Mouse (Mus musculus): Measurements from ENCODE around the gene Fgfbp3. TPM values are rescaled to one million over a fixed set of nuclear protein-coding genes. Genes with fewer than 3 reads are reported as not detected.

The Fgfbp3 gene
- polyA plus RNA-seq, 1 experiment = 4.9 TPM

DNA sequence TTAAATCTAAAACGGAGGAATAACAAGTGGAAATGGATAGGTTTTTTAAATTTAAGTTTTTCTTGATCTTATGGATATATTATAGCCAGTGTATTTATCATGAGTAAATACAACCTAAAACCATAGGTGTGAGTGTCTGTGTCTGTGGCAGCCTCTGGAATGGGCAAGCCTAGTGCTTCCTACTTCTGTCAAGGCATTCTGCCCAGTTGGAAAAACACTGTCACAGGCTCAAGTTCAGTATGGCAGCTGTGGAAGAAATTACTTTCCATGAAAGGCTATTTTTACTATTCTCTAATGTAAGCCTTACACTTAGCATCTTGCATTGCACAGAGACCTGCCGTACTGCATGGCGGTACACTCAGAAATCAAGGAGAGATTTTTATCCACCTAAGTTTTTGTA is 27.7 kb downstream of the Fgfbp3 start:
- 92% methylated on average over 3 of the region's 3 CpGs for WGBS

GRCm38 (mm10) chr19:36887706-36888105 is 31.7 kb downstream of the Fgfbp3 start:
- TF ChIP-seq CTCF (IDR thresholded peaks at IDR 0.05; ENCODE audit: extremely low read depth, insufficient read length, insufficient replicate concordance, low read depth, low read length) = no peak
- no peak for TF ChIP-seq POLR2A (IDR thresholded peaks at IDR 0.05; ENCODE audit: low read depth, low read length)
- no peak overlapping the region for H3K4me3 ChIP-seq (ENCODE audit: low read depth, low read length)
- H3K27ac ChIP-seq (ENCODE audit: insufficient read depth, low read depth, low read length) = no peak overlapping the region
- H3K27me3 ChIP-seq (ENCODE audit: control insufficient read depth, insufficient read depth, low read length) = no peaks in the 10 kb centered on the region
- H3K4me1 ChIP-seq (ENCODE audit: control insufficient read depth, insufficient read depth, insufficient read length, low read length) = no peaks in the 10 kb centered on the region
- H3K36me3 ChIP-seq (ENCODE audit: control insufficient read depth, insufficient read depth, low read length) = peaks cover 70% of the 10 kb centered on the region
- WGBS = 85% methylated on average over 3 of the region's 3 CpGs

More for the DNA sequence above, 27.7 kb downstream of the Fgfbp3 start:
- Histone ChIP-seq H3K27me3 (ENCODE audit: control insufficient read depth, insufficient read depth, low read length) (no peaks in the 10 kb centered on the region), H3K27ac (ENCODE audit: insufficient read depth, low read depth, low read length) (no peak overlapping the region), H3K4me3 (ENCODE audit: low read depth, low read length) (no peak overlapping the region), H3K36me3 (ENCODE audit: control insufficient read depth, insufficient read depth, low read length) (peaks cover 48% of the 10 kb centered on the region), H3K4me1 (ENCODE audit: control insufficient read depth, insufficient read depth, insufficient read length, low read length) (no peaks in the 10 kb centered on the region)
- TF ChIP-seq POLR2A (IDR thresholded peaks at IDR 0.05; ENCODE audit: low read depth, low read length) (no peak), CTCF (IDR thresholded peaks at IDR 0.05; ENCODE audit: extremely low read depth, insufficient read length, insufficient replicate concordance, low read depth, low read length) (no peak)

- no peak overlapping the region for H3K27ac ChIP-seq (ENCODE audit: insufficient read depth, low read depth, low read length)
- no peak for TF ChIP-seq POLR2A (IDR thresholded peaks at IDR 0.05; ENCODE audit: low read depth, low read length)
- H3K36me3 ChIP-seq (ENCODE audit: control insufficient read depth, insufficient read depth, low read length) = peaks cover 72% of the 10 kb centered on the region
- WGBS = 90% methylated on average over 2 of the region's 2 CpGs
- H3K27me3 ChIP-seq (ENCODE audit: control insufficient read depth, insufficient read depth, low read length) = no peaks in the 10 kb centered on the region
- H3K4me1 ChIP-seq (ENCODE audit: control insufficient read depth, insufficient read depth, insufficient read length, low read length) = no peaks in the 10 kb centered on the region
- H3K4me3 ChIP-seq (ENCODE audit: low read depth, low read length) = no peak overlapping the region
These were observed 33.1 kb downstream of the Fgfbp3 start for GRCm38 (mm10) chr19:36886316-36886715.

DNA sequence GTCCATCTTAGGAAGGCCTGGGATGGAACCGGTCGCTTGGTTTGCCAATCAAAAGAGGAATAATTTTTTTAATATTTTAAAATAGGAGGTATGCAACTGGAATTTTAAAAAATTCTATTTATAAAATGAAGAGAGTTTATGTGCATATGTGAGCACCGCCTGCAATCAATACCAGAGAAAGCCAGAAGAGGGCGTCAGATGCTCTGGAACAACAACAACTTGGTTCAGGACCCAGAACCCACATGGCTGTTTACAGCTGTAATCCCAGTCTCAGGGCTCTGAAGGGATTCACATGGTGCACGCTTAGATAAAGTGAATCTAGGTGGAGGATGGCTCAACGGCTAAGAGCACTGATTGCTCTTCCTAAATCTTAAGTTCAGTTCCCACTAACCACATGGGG is 36.3 kb downstream of the Fgfbp3 start:
- Histone ChIP-seq H3K36me3 (ENCODE audit: control insufficient read depth, insufficient read depth, low read length) (peaks cover 75% of the 10 kb centered on the region), H3K4me1 (ENCODE audit: control insufficient read depth, insufficient read depth, insufficient read length, low read length) (no peaks in the 10 kb centered on the region), H3K4me3 (ENCODE audit: low read depth, low read length) (no peak overlapping the region), H3K27ac (ENCODE audit: insufficient read depth, low read depth, low read length) (no peak overlapping the region), H3K27me3 (ENCODE audit: control insufficient read depth, insufficient read depth, low read length) (no peaks in the 10 kb centered on the region)
- TF ChIP-seq POLR2A (IDR thresholded peaks at IDR 0.05; ENCODE audit: low read depth, low read length) = no peak
- TF ChIP-seq CTCF (IDR thresholded peaks at IDR 0.05; ENCODE audit: extremely low read depth, insufficient read length, insufficient replicate concordance, low read depth, low read length) = no peak
- WGBS = 87% methylated on average over 6 of the region's 6 CpGs

GRCm38 (mm10) chr19:36878743-36879495 is 40.5 kb downstream of the Fgfbp3 start:
- H3K27ac ChIP-seq (ENCODE audit: insufficient read depth, low read depth, low read length) = no peak overlapping the region
- no peak for TF ChIP-seq CTCF (IDR thresholded peaks at IDR 0.05; ENCODE audit: extremely low read depth, insufficient read length, insufficient replicate concordance, low read depth, low read length)
- TF ChIP-seq POLR2A (IDR thresholded peaks at IDR 0.05; ENCODE audit: low read depth, low read length) = no peak
- H3K27me3 ChIP-seq (ENCODE audit: control insufficient read depth, insufficient read depth, low read length) = no peaks in the 10 kb centered on the region
- H3K36me3 ChIP-seq (ENCODE audit: control insufficient read depth, insufficient read depth, low read length) = peaks cover 78% of the 10 kb centered on the region
- H3K4me1 ChIP-seq (ENCODE audit: control insufficient read depth, insufficient read depth, insufficient read length, low read length) = no peaks in the 10 kb centered on the region
- 83% methylated on average over 11 of the region's 11 CpGs for WGBS
- H3K4me3 ChIP-seq (ENCODE audit: low read depth, low read length) = no peak overlapping the region

DNA sequence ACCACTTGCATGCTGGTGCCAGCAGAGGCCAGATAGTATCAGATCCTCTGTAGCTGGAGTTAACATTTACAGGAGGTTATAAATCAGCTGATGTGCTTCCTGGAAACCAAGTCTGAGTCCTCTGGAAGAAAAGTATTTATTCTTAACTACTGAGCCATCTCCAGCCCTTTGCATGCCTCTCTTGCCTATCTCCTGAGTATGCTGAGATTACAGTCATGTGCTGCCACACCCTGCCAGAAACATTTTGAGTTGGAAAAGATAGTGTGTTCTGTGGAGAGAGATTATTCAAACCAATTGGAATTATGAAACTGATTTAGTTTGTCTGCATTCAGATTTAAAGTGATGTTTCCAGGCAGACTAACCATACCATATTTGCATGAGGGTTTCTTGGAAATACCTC is 42.1 kb downstream of the Fgfbp3 start:
- peaks cover 76% of the 10 kb centered on the region for H3K36me3 ChIP-seq (ENCODE audit: control insufficient read depth, insufficient read depth, low read length)
- TF ChIP-seq CTCF (IDR thresholded peaks at IDR 0.05; ENCODE audit: extremely low read depth, insufficient read length, insufficient replicate concordance, low read depth, low read length) (no peak), POLR2A (IDR thresholded peaks at IDR 0.05; ENCODE audit: low read depth, low read length) (no peak)

DNA sequence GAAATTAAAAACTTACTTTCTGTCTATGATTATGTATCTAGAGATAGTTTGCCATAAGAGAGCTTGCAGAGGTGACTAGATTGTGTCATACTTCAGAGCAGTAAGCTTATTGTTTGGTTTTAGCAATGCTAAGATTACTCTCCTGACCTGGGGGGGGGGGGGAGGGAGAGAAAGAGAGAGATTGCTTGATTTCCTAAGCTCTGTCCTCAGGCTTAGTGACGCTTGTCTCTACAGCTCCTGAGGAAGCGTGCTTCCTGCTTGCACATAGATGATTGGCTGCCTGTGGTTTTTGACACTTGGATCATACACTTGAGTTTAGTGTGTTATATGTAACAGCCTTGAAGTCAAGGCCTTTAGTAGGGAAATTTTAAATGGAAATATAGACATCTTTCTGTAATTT is 44.8 kb downstream of the Fgfbp3 start:
- 84% methylated on average over 2 of the region's 2 CpGs for WGBS
- Histone ChIP-seq H3K4me1 (ENCODE audit: control insufficient read depth, insufficient read depth, insufficient read length, low read length) (no peaks in the 10 kb centered on the region), H3K27me3 (ENCODE audit: control insufficient read depth, insufficient read depth, low read length) (no peaks in the 10 kb centered on the region), H3K27ac (ENCODE audit: insufficient read depth, low read depth, low read length) (no peak overlapping the region), H3K36me3 (ENCODE audit: control insufficient read depth, insufficient read depth, low read length) (peaks cover 68% of the 10 kb centered on the region), H3K4me3 (ENCODE audit: low read depth, low read length) (no peak overlapping the region)
- TF ChIP-seq CTCF (IDR thresholded peaks at IDR 0.05; ENCODE audit: extremely low read depth, insufficient read length, insufficient replicate concordance, low read depth, low read length) = no peak
- no peak for TF ChIP-seq POLR2A (IDR thresholded peaks at IDR 0.05; ENCODE audit: low read depth, low read length)

More for the DNA sequence above, 42.1 kb downstream of the Fgfbp3 start:
- H3K4me3 ChIP-seq (ENCODE audit: low read depth, low read length) = no peak overlapping the region
- H3K4me1 ChIP-seq (ENCODE audit: control insufficient read depth, insufficient read depth, insufficient read length, low read length) = no peaks in the 10 kb centered on the region
- H3K27ac ChIP-seq (ENCODE audit: insufficient read depth, low read depth, low read length) = no peak overlapping the region
- no peaks in the 10 kb centered on the region for H3K27me3 ChIP-seq (ENCODE audit: control insufficient read depth, insufficient read depth, low read length)

All from small intestine, adult 2 months (tissue).